Mouse (Mus musculus): Measurements from ENCODE around the gene Svep1.

Svep1 gene

DNA sequence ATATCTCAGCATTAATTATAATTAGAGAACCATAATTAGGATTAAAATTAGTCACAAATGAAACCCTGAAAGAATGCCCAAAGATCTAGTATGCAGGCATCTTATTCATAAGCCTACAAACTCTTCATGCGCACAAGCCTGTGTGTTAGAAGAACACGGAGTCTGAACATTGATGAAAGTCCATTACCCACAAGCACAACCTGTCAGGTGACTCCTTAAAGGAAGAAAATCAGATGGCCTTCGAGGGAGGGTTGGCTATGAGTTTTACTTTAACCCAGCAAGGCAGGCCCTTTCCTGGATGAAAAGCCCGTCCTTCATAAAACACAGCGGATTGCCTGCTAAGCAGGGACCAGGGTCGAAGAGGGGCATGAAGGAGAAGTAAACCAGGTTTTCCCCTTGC lies 161.8 kb downstream of the Svep1 start:
- POLR2A ChIA-PET: no interaction called here

DNA sequence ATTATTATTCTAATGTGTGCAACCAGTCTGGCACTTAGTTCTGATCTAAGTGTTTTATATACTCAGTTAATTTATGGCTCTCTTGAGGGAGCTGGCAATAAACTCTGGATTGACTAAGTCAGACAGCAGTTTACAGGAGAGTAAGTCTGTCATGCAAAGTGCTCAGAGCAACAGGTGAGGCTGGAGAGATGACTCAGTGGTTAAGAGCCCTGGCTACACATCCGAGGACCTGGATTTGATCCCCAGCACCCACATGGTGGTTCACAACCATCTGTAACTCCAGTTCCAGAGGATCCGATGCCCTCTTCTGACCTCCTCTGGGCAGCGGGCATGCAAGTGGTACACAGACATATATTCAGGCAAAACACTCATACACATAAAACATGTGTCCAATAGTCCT lies 162.3 kb downstream of the Svep1 start:
- ChIA-PET POLR2A (no interaction called here), CTCF (no interaction called here)

More for the DNA sequence above, 161.8 kb downstream of the Svep1 start:
- CTCF ChIA-PET: no interaction called here

DNA sequence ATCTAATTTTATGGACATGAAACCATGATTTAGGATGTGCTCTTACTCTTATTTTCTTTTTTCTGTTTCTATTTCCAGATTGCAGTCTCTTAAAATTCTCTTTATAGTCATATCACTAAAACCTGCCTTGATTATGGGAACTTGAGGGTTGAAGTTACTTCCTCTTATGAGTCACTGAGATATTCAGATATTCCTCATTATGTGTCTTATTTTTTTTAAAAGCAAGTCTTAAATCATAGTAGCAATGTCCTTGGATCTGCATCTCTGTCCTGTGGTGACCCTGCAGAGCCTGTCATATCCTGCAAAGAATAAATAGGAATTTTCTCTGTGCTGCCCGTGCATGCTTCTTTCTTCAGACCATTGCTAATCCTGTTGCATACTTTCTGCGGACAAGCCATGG lies 166.6 kb downstream of the Svep1 start:
- ChIA-PET CTCF (no interaction called here), POLR2A (interaction anchor here in 1 of 4 experiments (1.3 kb wide), 1 partner anchor 84 kb away, joined by 4 read pairs; the partner anchor contains the start of gene Txn1)

DNA sequence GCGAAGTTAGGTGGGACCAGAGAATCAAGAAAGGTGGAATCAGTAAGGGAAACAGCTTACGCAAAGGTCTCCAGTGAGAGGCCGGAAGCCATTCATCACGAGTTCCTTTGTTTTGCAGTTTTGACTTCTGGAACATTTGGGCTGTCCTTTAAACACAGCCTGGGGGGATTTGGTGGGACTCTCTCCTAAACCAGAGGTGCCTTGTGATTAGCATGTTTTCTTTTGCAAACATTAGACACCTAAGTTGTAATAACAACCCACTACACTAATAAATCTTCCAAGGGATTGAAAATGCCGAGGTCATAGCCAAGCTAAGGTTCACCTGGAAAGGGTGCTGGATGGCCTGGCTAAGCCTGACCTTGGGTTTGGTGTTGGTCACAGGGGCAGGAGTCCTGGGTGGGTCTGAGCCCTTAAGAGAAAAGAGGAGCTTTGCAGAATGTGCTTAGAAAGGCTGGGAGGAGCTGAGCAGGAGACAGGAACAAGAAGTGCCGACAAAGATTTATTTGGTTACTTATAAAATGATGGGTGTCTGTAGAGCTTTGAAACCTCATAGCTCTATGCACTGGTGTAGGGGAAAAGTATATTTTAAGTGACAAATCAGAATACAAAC lies 169.5 kb downstream of the Svep1 start:
- CTCF ChIA-PET: interaction anchor here in 2 of 4 experiments (0.6 to 1.0 kb wide), 2 partner anchors 42 to 667 kb away, joined by 3 read pairs; no protein-coding TSS in a partner anchor
- POLR2A ChIA-PET: interaction anchor here (0.6 to 2.9 kb wide), 11 partner anchors 45 to 677 kb away, joined by 3 to 29 read pairs (median 5); partner anchors contain the start of gene Txn1 (in 4 of the 4)

DNA sequence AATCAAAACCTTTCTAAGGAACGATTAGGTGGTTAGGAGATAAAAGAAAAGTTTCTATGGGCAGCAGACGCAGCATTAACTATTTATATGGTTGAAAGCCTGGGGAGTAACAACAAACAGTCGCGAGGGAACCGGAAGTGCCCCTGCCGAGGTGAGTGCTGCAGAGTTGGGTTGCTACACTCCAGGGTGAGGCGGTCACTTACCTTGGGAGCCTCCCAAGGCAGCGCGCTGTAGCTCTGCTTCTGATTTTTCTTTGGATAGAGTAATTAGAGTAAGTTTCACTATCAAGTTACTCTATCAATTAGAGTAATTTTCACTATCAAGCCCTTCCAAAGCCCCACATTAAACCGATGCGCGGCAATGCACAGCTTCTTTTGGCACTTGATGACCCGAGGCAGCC lies 172.0 kb downstream of the Svep1 start:
- ChIA-PET POLR2A (interaction anchor here in 3 of 4 experiments (1.0 to 2.6 kb wide), 4 partner anchors 9 to 78 kb away, joined by 3 to 16 read pairs (median 6); partner anchors contain the start of gene Txn1 (in 3 of the 3)), CTCF (no interaction called here)

DNA sequence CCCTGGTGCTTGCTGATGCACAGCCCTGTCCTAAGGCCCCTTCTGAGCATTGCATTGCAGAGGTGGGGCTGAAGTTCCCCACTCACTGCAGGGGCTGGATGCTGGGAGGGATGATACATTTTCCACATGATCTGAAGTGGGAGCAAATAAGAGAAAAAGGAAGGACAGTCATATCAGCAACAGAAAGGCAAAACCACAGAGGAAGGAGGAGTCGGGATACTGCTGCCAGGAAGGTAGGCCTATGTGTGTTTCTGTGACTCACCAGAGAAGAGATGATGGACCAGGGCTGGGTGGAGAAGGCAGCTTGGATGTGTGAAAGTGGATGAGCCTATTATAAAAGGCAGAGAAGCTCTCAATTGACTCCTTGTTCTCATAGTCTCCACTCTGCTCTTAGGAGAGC lies 173.9 kb downstream of the Svep1 start:
- CTCF ChIA-PET: interaction anchor here in 1 of 4 experiments (0.6 kb wide), 1 partner anchor 906 kb away, joined by 3 read pairs; no protein-coding TSS in a partner anchor

DNA sequence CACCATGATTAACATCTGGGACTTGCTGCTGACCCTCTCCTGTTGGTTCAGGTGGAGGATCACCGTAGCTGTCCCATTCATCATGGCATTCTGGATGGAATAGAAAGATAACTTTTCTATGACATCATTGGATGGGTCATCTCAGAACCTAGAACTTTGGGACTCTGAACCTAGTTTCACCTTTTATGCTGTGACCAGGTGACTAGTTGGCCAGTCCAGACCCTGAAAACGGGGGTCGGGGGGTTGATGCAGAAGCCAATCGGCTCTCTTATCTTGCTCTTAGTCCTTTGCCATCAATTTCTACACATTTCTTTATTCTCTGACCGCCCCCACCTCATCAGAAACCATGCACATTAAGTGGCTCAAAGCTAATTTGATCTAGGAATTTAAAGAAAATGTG lies 197.6 kb downstream of the Svep1 start, which contains the start of gene Txndc8:
Gene Txndc8, minus strand, starts transcription at position 101 of the 400 bp plus-strand sequence.
- ChIA-PET POLR2A (no interaction called here), CTCF (no interaction called here)

More for the DNA sequence above, 173.9 kb downstream of the Svep1 start:
- POLR2A ChIA-PET: interaction anchor here in 2 of 4 experiments (1.3 to 1.6 kb wide), 2 partner anchors 75 to 76 kb away, joined by 4 to 6 read pairs; partner anchors contain the start of gene Txn1 (in 1 of the 2)

DNA sequence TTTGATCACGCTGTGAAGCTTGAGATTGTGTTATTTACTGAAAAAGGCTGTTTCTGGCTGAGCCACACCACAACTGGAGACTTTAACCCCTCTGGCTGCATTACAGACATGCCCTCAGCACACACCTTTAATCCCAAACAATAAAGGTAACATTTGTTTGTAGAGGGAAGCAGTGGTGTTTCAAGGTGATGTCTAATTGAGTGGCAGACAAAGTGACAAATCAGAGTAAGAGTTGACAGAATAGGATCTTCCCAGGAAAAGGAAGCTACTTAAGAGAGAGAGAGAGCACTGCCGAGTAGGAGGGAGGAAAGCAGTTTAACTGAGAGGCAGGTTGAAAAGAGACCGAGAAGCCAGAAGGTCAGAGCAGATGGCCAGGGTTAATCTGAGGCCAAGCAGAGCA lies 203.2 kb downstream of the Svep1 start:
- POLR2A ChIA-PET: interaction anchor here in 2 of 4 experiments (0.8 to 1.0 kb wide), 2 partner anchors 43 to 47 kb away, joined by 3 to 4 read pairs; partner anchors contain the start of gene Txn1 (in 1 of the 2)
- CTCF ChIA-PET: no interaction called here

Measured in embryonic stem cell, embryonic (primary cell).